Mouse (Mus musculus) thymus, postnatal 4 days (tissue): ENCODE measurements around the gene Senp3.

ENCODE experiments used
- DNase-seq: peaks from one replicate; pipeline ENCODE4 v3.0.0; 2021

The Senp3 gene

GRCm38 (mm10) chr11:69680136-69680855 lies 1.6 kb downstream of the Senp3 start:
- DNase-seq = peak; percentile 26

- no peak for DNase-seq
Observed at GRCm38 (mm10) chr11:69679144-69679543, 2.7 kb downstream of the Senp3 start.

- peak; percentile 98 for DNase-seq
Observed at GRCm38 (mm10) chr11:69672211-69672706, 9.6 kb downstream of the Senp3 start, which contains the start of gene Eif4a1. Gene Eif4a1 (minus strand): TSS chr11:69672423.

DNA sequence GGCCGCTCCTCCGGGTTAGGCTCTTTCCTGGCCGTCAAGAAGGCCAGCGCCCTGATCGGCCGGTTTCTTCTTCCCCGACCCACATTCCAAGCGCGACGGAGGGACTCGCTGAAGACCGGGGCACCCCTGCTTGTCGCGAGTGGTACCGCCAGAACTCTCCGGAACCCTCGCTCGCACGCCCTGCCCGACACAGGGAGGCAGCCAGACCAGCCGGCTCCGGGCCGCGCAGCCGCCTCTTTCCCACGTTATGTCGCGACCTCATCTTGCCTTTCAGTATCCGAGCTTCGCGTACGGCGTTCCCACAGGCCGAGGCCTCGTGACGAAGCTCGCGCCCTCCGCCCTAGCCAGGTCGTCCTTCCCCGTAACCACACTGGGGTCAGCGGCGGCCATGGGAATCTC lies 10.2 kb downstream of the Senp3 start:
- no peak for DNase-seq

DNA sequence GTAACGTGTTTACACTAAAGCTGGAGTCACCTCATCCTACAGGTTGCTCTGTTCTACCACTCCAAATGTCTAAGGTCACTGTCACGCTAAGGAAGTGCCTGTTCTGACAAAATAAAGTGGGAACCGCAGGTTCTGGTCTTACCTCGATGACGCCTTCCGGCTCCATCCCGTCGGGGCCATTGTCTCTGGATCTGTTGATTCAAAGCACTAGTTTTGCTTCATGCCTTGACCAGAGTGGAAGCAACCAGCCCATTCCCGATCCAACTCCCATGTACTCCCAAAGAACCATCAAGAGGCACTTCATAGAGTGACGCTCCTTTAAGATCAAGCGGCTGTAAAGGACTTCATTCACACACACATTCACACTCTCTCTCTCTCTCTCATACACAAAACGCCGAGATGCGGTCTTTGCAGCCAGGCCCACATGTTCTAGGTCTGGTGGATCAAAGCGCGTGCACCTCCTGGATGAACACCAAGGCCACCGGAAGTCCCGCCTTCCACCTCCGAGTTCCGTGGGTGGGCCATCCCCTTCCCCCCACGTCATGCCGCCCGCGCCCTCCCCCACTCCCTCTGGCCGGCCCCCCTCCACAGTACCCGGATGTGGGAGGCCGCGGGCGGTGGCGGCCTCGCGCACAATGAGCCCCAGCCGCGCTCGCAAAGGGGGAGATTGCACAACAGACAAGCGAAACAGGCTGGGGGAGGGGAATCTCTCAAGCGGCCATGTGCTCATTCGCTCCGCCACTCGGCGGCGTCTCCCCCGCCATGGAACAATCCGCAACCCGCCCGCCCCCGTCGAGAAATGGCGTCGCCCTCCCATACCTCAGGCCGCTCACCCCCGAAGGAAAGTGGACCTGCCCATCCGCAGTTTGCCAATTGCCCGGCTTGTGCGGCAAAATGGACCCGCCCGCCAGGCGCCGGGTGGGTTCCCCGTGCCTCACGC lies 10.8 kb downstream of the Senp3 start:
- DNase-seq = peak; percentile 99

DNA sequence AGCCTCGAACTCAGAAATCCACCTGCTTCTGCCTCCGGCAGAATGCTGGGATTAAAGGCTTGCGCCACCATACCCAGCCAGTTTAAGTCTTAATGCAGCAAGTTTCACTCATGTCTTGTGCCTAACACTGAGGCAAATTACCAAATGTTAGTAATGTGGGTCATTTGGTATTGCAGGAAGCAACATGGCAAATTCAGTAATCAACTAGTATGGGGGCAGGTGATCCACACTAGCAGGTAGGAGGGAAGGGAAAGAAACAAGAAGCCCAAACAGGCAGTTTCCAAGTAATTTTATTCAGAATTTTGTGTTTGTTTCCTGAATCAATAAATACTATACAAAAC lies 15.2 kb downstream of the Senp3 start:
- DNase-seq = no peak

- DNase-seq = peak; percentile 57
Observed at GRCm38 (mm10) chr11:69665961-69666664, 15.8 kb downstream of the Senp3 start, which contains the start of gene Cd68. Gene Cd68 (minus strand): TSS chr11:69666153.

GRCm38 (mm10) chr11:69665457-69665960 lies 16.4 kb downstream of the Senp3 start:
- no peak for DNase-seq

GRCm38 (mm10) chr11:69664841-69665240 lies 17.0 kb downstream of the Senp3 start:
- DNase-seq = no peak

DNA sequence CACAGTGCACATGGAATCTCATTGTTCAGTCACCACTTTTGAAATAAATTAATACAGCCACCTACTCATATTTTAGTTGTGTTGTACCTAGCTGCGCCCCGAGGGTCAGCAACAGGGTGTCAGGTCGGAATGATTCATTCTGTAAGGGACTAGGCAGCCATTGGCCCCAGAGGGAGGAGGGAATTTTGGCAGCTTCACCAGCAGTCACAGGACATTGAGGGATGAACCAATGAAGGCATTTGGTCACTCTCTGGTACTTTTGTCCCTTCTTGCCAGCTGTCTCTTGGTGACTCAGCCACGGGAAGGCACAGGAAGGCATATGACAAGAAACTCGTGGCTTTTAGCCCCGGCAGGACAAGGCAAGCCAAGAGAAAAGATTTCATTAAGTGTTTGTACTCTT lies 18.1 kb downstream of the Senp3 start:
- DNase-seq = no peak

GRCm38 (mm10) chr11:69662967-69663671 lies 18.8 kb downstream of the Senp3 start:
- no peak for DNase-seq

GRCm38 (mm10) chr11:69662213-69662966 lies 19.5 kb downstream of the Senp3 start, which contains the start of gene Mpdu1:
Gene Mpdu1 (minus strand): TSS chr11:69662642.
- DNase-seq = peak; percentile 94

DNA sequence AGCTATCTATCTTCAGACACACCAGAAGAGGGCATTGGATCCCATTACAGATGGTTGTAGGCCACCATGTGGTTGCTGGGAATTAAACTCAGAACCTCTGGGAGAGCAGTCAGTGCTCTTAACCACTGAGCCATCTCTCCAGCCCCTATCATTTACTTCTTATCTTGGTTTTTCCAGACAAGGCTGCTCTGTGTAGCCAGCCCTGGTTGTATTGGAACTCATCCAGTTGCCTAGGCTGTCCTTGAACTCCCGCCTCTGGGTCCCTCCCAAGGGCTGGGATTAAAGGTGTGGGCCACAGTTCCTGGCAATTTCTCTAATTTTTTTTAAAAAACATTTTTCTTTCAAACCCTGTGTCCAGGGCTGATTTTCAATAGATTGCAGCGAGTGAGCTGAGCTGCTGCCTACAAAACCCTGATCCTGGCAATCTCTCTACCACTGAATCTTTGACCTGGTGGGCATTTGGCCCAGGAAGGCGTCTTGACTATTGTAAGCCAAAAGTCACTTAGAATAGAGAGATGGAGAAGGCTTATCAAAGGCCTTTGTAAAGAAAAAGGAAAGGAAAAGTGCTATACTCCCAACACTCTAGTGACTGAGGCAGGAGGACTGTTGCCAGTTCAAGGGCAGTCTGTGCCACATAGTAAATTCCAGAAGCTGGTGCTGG lies 20.5 kb downstream of the Senp3 start:
- DNase-seq = no peak

GRCm38 (mm10) chr11:69657462-69657881 lies 24.4 kb downstream of the Senp3 start:
- DNase-seq = no peak

- DNase-seq = peak; percentile 73
Observed at GRCm38 (mm10) chr11:69656617-69657461, 25.0 kb downstream of the Senp3 start.

DNA sequence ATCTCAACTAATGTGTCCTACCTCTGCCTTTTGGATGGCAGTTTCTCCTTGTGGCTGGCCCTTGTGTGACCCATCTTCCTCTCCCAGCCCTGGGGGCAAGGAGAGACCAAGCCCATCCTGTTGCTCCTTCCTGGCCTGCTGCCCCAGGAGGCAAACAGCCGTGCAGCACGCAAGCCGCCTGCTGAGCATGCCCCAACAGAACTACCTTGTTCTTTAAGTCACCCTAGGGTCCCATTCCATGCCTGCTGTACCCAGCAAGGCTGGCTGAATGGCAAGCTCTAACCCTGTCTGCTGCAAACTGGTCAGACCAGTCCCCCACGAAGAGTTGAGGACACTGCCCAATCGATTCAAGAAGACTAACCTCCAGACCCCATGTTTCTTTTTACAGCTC lies 25.8 kb downstream of the Senp3 start:
- DNase-seq = no peak

GRCm38 (mm10) chr11:69655264-69656064 lies 26.4 kb downstream of the Senp3 start, which contains the start of gene Sox15:
Gene Sox15 (plus strand): TSS chr11:69655314.
- DNase-seq = peak; percentile 67

GRCm38 (mm10) chr11:69654760-69655159 lies 27.1 kb downstream of the Senp3 start:
- DNase-seq = no peak

DNA sequence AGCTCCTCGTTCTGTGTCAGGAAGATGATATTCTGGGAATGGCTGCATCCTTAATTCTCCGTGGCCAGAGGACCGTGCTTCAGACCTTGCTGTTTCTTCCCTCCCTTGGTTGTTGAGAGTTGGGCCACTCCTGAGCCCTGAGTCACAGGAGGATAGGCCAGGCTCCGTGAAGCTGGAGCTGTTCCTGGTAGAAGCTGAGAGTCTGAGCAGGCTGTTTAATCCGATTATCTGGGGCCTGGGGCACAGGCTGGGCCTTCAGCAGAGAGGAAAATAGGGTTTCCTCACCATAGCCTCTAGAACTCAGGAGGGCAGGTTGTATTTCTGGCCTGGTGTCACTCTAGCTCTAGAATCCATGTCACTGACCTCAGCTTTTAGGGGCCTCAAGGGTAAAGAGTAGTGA lies 28.5 kb downstream of the Senp3 start:
- DNase-seq = no peak
